Mouse (Mus musculus): ENCODE measurements around the gene Lama1.

DNA sequence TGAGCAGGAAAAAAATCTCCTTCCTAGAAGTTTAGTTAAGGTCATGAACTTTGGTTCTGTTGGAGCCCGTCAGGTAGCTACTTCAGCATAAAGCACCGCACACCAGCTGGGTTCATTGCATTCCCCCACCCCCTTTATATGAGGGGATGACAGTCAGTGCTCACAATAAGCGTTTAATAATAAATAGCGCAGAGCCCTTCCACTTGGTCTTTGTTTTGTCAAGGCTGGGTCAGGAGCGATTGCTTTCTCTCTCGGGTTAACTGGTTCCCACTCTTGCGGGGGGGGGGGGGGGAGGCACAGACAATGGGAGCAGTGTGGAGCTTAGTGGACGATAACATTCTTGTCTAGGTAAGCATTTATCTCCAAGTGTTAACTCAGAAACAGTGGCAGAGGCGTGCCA lies 4.7 kb downstream of the Lama1 start:
- TF ChIP-seq CTCF (IDR thresholded peaks at IDR 0.05; ENCODE audit: low read depth) (no peak), EP300 (optimal IDR thresholded peaks at IDR 0.05) (no peak)
